23 mouse cellular contexts compared by ENCODE assay signal in genomic region chr7:16942861-16943260, GRCm38 (mm10). TPM values are rescaled to one million over a fixed set of nuclear protein-coding genes. Genes with fewer than 3 reads are reported as not detected.
DNase-seq lines count a peak whose midpoint lies in the region; ATAC-seq and TF ChIP-seq lines count a peak whose summit lies in the region.
"Had no signal": no experiment of that assay in that cellular context is flagged by ENCODE, and none has a peak within 500 bp of the region (broad histone marks: within the 10 kb centered on the region; RNA-seq: fewer than 3 reads in every experiment).

No protein-coding gene starts in this region.

- no peaks in the 10 kb centered on the region for H3K79me2 ChIP-seq in CH12.LX (replicated peaks; ENCODE audit: control insufficient read depth, extremely low read depth, insufficient read depth, poor library complexity, severe bottlenecking)

- H3K4me3 ChIP-seq in forebrain, embryonic 11.5 days (ENCODE audit: low read depth, low read length), result no peak overlapping the region
- no peak overlapping the region for H3K4me3 ChIP-seq in forebrain, embryonic 10.5 days
- no peak overlapping the region for H3K4me3 ChIP-seq in CH12.LX (replicated peaks in 1 of 3; ENCODE audit: low read depth in 2 of 3, low read length in 2 of 3, poor library complexity in 1 of 3)
- no peak overlapping the region for H3K4me3 ChIP-seq in forebrain, embryonic 16.5 days (replicated peaks; ENCODE audit: low read length)
- no peak overlapping the region for H3K4me3 ChIP-seq in midbrain, embryonic 15.5 days
- H3K4me3 ChIP-seq: erythroblast, embryonic 14.5 days; heart, embryonic 12.5 days had no signal

- no peak for ATAC-seq in forebrain, embryonic 11.5 days (replicated peaks; ENCODE audit: low FRiP score)
- no peak for ATAC-seq in forebrain, embryonic 16.5 days
- no peak for ATAC-seq in midbrain, embryonic 15.5 days (replicated peaks)
- ATAC-seq: CD4-positive, CD25-positive, alpha-beta regulatory T cell, adult 4 months had no signal

- in situ Hi-C loops in CH12.LX (cut with MboI; ENCODE audit: low pct_ligation_motif_present, low pct_unique_long_range_greater_than_20kb, low sequenced_read_pairs), result no loop called here

- TF ChIP-seq RAD21 in CH12.LX (IDR thresholded peaks at IDR 0.05; ENCODE audit: low read depth, low read length), result no peak

- no peak for TF ChIP-seq CTCF in CH12.LX (conservative IDR thresholded peaks at IDR 0.05 in 1 of 2, IDR thresholded peaks at IDR 0.05 in 1 of 2; ENCODE audit: low read depth in 2 of 2, low read length in 2 of 2)

- no peak for DNase-seq in forebrain, embryonic 11.5 days (ENCODE audit: low spot score)
- DNase-seq in forebrain, embryonic 10.5 days (ENCODE audit: extremely low spot score, low spot score), result no peak
- DNase-seq in CH12.LX (ENCODE audit: extremely low read depth), result no peak
- DNase-seq in spleen, postnatal 4 days (ENCODE audit: low spot score in 2 of 2), result no peak
- no peak for DNase-seq in urinary bladder, postnatal 14 days (ENCODE audit: low spot score)
- no peak for DNase-seq in cerebellum, postnatal 36 days
- DNase-seq: adrenal gland, adult 8-10 months; cerebellum, adult 2 months; kidney, adult 11 months; left cerebral cortex, postnatal 4 days; lung, adult 2 months; lung, postnatal 4 days; thymus, adult 2 months had no signal

- H3K36me3 ChIP-seq in forebrain, embryonic 11.5 days (ENCODE audit: control insufficient read depth, insufficient read depth, low read length), result no peaks in the 10 kb centered on the region
- no peaks in the 10 kb centered on the region for H3K36me3 ChIP-seq in forebrain, embryonic 10.5 days (replicated peaks)
- no peaks in the 10 kb centered on the region for H3K36me3 ChIP-seq in CH12.LX (replicated peaks in 1 of 2; ENCODE audit: control insufficient read depth in 1 of 2, insufficient read depth in 1 of 2, low read length in 1 of 2)
- no peaks in the 10 kb centered on the region for H3K36me3 ChIP-seq in forebrain, embryonic 16.5 days (ENCODE audit: control insufficient read depth, insufficient read depth)
- no peaks in the 10 kb centered on the region for H3K36me3 ChIP-seq in midbrain, embryonic 15.5 days (replicated peaks)
- H3K36me3 ChIP-seq: heart, embryonic 12.5 days had no signal

- H3K9me3 ChIP-seq in forebrain, embryonic 11.5 days (ENCODE audit: control insufficient read depth, low read length), result no peaks in the 10 kb centered on the region
- H3K9me3 ChIP-seq in forebrain, embryonic 10.5 days, result 0 out of 2 replicates have a peak, but pooled peaks cover 3% of the 10 kb centered on the region
- peaks cover 14% of the 10 kb centered on the region for H3K9me3 ChIP-seq in CH12.LX (replicated peaks; ENCODE audit: low read length)
- no peaks in the 10 kb centered on the region for H3K9me3 ChIP-seq in forebrain, embryonic 16.5 days (ENCODE audit: control insufficient read depth, low read length)
- H3K9me3 ChIP-seq in midbrain, embryonic 15.5 days, result no peaks in the 10 kb centered on the region
- H3K9me3 ChIP-seq: heart, embryonic 12.5 days had no signal

- no peak for TF ChIP-seq EP300 in CH12.LX (IDR thresholded peaks at IDR 0.05; ENCODE audit: low read length)

- TF ChIP-seq POLR2A in CH12.LX (IDR thresholded peaks at IDR 0.05; ENCODE audit: low read depth, low read length), result no peak

- H3K9ac ChIP-seq in forebrain, embryonic 11.5 days (ENCODE audit: low read length), result no peak overlapping the region
- no peak overlapping the region for H3K9ac ChIP-seq in CH12.LX (ENCODE audit: insufficient read depth, low read depth)
- H3K9ac ChIP-seq in forebrain, embryonic 16.5 days (replicated peaks; ENCODE audit: low read depth, low read length), result no peak overlapping the region
- H3K9ac ChIP-seq in midbrain, embryonic 15.5 days, result no peak overlapping the region
- H3K9ac ChIP-seq: heart, embryonic 12.5 days had no signal

- peaks cover 19% of the 10 kb centered on the region for H3K4me1 ChIP-seq in forebrain, embryonic 11.5 days (replicated peaks; ENCODE audit: control insufficient read depth, insufficient read depth, low read length)
- peaks cover 61% of the 10 kb centered on the region for H3K4me1 ChIP-seq in forebrain, embryonic 10.5 days
- H3K4me1 ChIP-seq in CH12.LX (ENCODE audit: control insufficient read depth in 1 of 2, insufficient read depth in 2 of 2), result no peaks in the 10 kb centered on the region
- peaks cover 70% of the 10 kb centered on the region for H3K4me1 ChIP-seq in forebrain, embryonic 16.5 days (replicated peaks; ENCODE audit: control insufficient read depth, insufficient read depth, low read length)
- H3K4me1 ChIP-seq in midbrain, embryonic 15.5 days, result peaks cover 77% of the 10 kb centered on the region

- WGBS in forebrain, embryonic 11.5 days, result 60% methylated on average over 4 of the region's 4 CpGs
- WGBS in forebrain, embryonic 10.5 days, result 66% methylated on average over 4 of the region's 4 CpGs
- 38% methylated on average over 4 of the region's 4 CpGs for WGBS in forebrain, embryonic 16.5 days
- WGBS in midbrain, embryonic 15.5 days, result 27% methylated on average over 4 of the region's 4 CpGs

- peak overlapping the region; percentile 20; the same call in 1 of the 2 replicates for H3K27ac ChIP-seq in forebrain, embryonic 11.5 days (ENCODE audit: low read depth, low read length)
- H3K27ac ChIP-seq in forebrain, embryonic 10.5 days, result no peak overlapping the region
- H3K27ac ChIP-seq in CH12.LX (ENCODE audit: insufficient read depth, low read depth), result no peak overlapping the region
- peak overlapping the region; percentile 90 for H3K27ac ChIP-seq in forebrain, embryonic 16.5 days (ENCODE audit: low read length)
- H3K27ac ChIP-seq in midbrain, embryonic 15.5 days, result peak overlapping the region; percentile 96
- H3K27ac ChIP-seq: kidney, postnatal 0 days had no signal

- peaks cover 29% of the 10 kb centered on the region for H3K27me3 ChIP-seq in forebrain, embryonic 11.5 days (ENCODE audit: control insufficient read depth, insufficient read depth, low read length)
- peaks cover 43% of the 10 kb centered on the region for H3K27me3 ChIP-seq in forebrain, embryonic 10.5 days (ENCODE audit: poor library complexity, severe bottlenecking)
- peaks cover 36% of the 10 kb centered on the region for H3K27me3 ChIP-seq in CH12.LX (replicated peaks)
- H3K27me3 ChIP-seq in forebrain, embryonic 16.5 days (replicated peaks; ENCODE audit: control insufficient read depth, insufficient read depth, low read length), result peaks cover 8% of the 10 kb centered on the region; the same call in 1 of the 2 replicates
- no peaks in the 10 kb centered on the region for H3K27me3 ChIP-seq in midbrain, embryonic 15.5 days (replicated peaks)

- H3K4me2 ChIP-seq in forebrain, embryonic 11.5 days (ENCODE audit: low read depth, low read length, severe bottlenecking), result no peak overlapping the region
- no peak overlapping the region for H3K4me2 ChIP-seq in CH12.LX (ENCODE audit: insufficient read depth, low read depth, poor library complexity, severe bottlenecking)
- H3K4me2 ChIP-seq in forebrain, embryonic 16.5 days (ENCODE audit: low read length), result no peak overlapping the region
- no peak overlapping the region for H3K4me2 ChIP-seq in midbrain, embryonic 15.5 days
- H3K4me2 ChIP-seq: heart, embryonic 12.5 days had no signal

- dilution Hi-C loops in CH12.LX (cut with MboI; ENCODE audit: extremely low pct_ligation_motif_present, extremely low pct_unique_long_range_greater_than_20kb, low sequenced_read_pairs), result no loop called here

RNA-seq across cellular contexts. Expression of gene Pnmal2, which starts 1.6 kb away (rescaled TPM):
- 12.3 and 13.0 TPM in 2 replicates for polyA plus RNA-seq in forebrain, embryonic 11.5 days (2014; fragmentation: Nextera tagmentation; extraction: Ambion mirVana)
- polyA plus RNA-seq in forebrain, embryonic 10.5 days (2016; fragmentation: Nextera tagmentation; extraction: Ambion mirVana), result 4.3 and 6.8 TPM in 2 replicates
- total RNA-seq in CH12.LX (2012; rRNA removed), result 0.21 and 0.38 TPM in 2 replicates
- not detected in 2 replicates for total RNA-seq in CH12.LX (2014; rRNA removed)
- polyA plus RNA-seq in CH12.LX (2012; ENCODE audit: insufficient read length, low read depth), result 0.09 TPM in 1 of 2 replicates, not detected in the other
- polyA plus RNA-seq in forebrain, embryonic 16.5 days (2015; fragmentation: Nextera tagmentation; extraction: Ambion mirVana), result 85.3 and 118 TPM in 2 replicates
- polyA plus RNA-seq in midbrain, embryonic 15.5 days (2015; fragmentation: Nextera tagmentation; extraction: Ambion mirVana), result 198 and 205 TPM in 2 replicates
- total RNA-seq: common myeloid progenitor, adult 5-6 weeks had no signal
- polyA plus RNA-seq: CD4-positive, CD25-positive, alpha-beta regulatory T cell, adult 4 months; erythroblast, embryonic 14.5 days had no signal

RNA-seq across cellular contexts. Expression of gene Pnmal1, which starts 16.6 kb away (rescaled TPM):
- polyA plus RNA-seq in forebrain, embryonic 11.5 days (2014; fragmentation: Nextera tagmentation; extraction: Ambion mirVana), result 20.4 and 22.7 TPM in 2 replicates
- 7.3 and 9.3 TPM in 2 replicates for polyA plus RNA-seq in forebrain, embryonic 10.5 days (2016; fragmentation: Nextera tagmentation; extraction: Ambion mirVana)
- total RNA-seq in CH12.LX (2012; rRNA removed), result 0.13 TPM in 2 replicates
- not detected in 2 replicates for total RNA-seq in CH12.LX (2014; rRNA removed)
- polyA plus RNA-seq in CH12.LX (2012; ENCODE audit: insufficient read length, low read depth), result 0.07 and 0.08 TPM in 2 replicates
- 50.1 and 60.9 TPM in 2 replicates for polyA plus RNA-seq in forebrain, embryonic 16.5 days (2015; fragmentation: Nextera tagmentation; extraction: Ambion mirVana)
- polyA plus RNA-seq in midbrain, embryonic 15.5 days (2015; fragmentation: Nextera tagmentation; extraction: Ambion mirVana), result 74.5 and 76.1 TPM in 2 replicates
- total RNA-seq: heart, postnatal 25 days; liver, adult 2 months had no signal
- polyA plus RNA-seq: CD4-positive, CD25-positive, alpha-beta regulatory T cell, adult 4 months; erythroblast, embryonic 14.5 days; gonadal fat pad, adult 2 months; liver, adult 2 months; lung, adult 2 months; thymus, adult 2 months had no signal

RNA-seq across cellular contexts. Expression of gene Calm3, which starts 18.9 kb away (rescaled TPM):
- polyA plus RNA-seq in forebrain, embryonic 11.5 days (2014; fragmentation: Nextera tagmentation; extraction: Ambion mirVana), result 276 and 285 TPM in 2 replicates
- 156 and 163 TPM in 2 replicates for polyA plus RNA-seq in forebrain, embryonic 10.5 days (2016; fragmentation: Nextera tagmentation; extraction: Ambion mirVana)
- total RNA-seq in CH12.LX (2012; rRNA removed) (312 and 326 TPM in 2 replicates), CH12.LX (2014; rRNA removed) (277 and 294 TPM in 2 replicates)
- polyA plus RNA-seq in CH12.LX (2012; ENCODE audit: insufficient read length, low read depth), result 623 and 775 TPM in 2 replicates
- polyA plus RNA-seq in forebrain, embryonic 16.5 days (2015; fragmentation: Nextera tagmentation; extraction: Ambion mirVana), result 308 and 333 TPM in 2 replicates
- 351 and 370 TPM in 2 replicates for polyA plus RNA-seq in midbrain, embryonic 15.5 days (2015; fragmentation: Nextera tagmentation; extraction: Ambion mirVana)

RNA-seq across cellular contexts. Expression of gene Ptgir, which starts 36.6 kb away (rescaled TPM):
- 0.11 and 0.39 TPM in 2 replicates for polyA plus RNA-seq in forebrain, embryonic 11.5 days (2014; fragmentation: Nextera tagmentation; extraction: Ambion mirVana)
- 0.10 TPM in 2 replicates for polyA plus RNA-seq in forebrain, embryonic 10.5 days (2016; fragmentation: Nextera tagmentation; extraction: Ambion mirVana)
- total RNA-seq in CH12.LX (2012; rRNA removed) (7.0 and 7.5 TPM in 2 replicates), CH12.LX (2014; rRNA removed) (2.7 and 3.8 TPM in 2 replicates)
- polyA plus RNA-seq in CH12.LX (2012; ENCODE audit: insufficient read length, low read depth), result 31.1 and 33.3 TPM in 2 replicates
- polyA plus RNA-seq in forebrain, embryonic 16.5 days (2015; fragmentation: Nextera tagmentation; extraction: Ambion mirVana), result 0.15 TPM in 2 replicates
- 0.42 and 0.43 TPM in 2 replicates for polyA plus RNA-seq in midbrain, embryonic 15.5 days (2015; fragmentation: Nextera tagmentation; extraction: Ambion mirVana)
- total RNA-seq: left cerebral cortex, postnatal 4 days had no signal

RNA-seq across cellular contexts. Expression of gene Gm42372, which starts 40.0 kb away (rescaled TPM):
- polyA plus RNA-seq in forebrain, embryonic 11.5 days (2014; fragmentation: Nextera tagmentation; extraction: Ambion mirVana), result 1.4 and 1.8 TPM in 2 replicates
- polyA plus RNA-seq in forebrain, embryonic 10.5 days (2016; fragmentation: Nextera tagmentation; extraction: Ambion mirVana), result 1.2 and 1.4 TPM in 2 replicates
- total RNA-seq in CH12.LX (2012; rRNA removed) (0.25 and 0.47 TPM in 2 replicates), CH12.LX (2014; rRNA removed) (0.15 and 0.16 TPM in 2 replicates)
- 0.61 and 0.90 TPM in 2 replicates for polyA plus RNA-seq in CH12.LX (2012; ENCODE audit: insufficient read length, low read depth)
- polyA plus RNA-seq in forebrain, embryonic 16.5 days (2015; fragmentation: Nextera tagmentation; extraction: Ambion mirVana), result 3.7 and 4.1 TPM in 2 replicates
- 6.8 and 7.1 TPM in 2 replicates for polyA plus RNA-seq in midbrain, embryonic 15.5 days (2015; fragmentation: Nextera tagmentation; extraction: Ambion mirVana)
- total RNA-seq: heart, postnatal 25 days; liver, adult 2 months had no signal
- polyA plus RNA-seq: erythroblast, embryonic 14.5 days; gonadal fat pad, adult 2 months; liver, adult 2 months had no signal

Comparison
In these comparisons a context has a peak if more than half of its experiments do, and no peak if none do; other contexts are left out.
1. H3K27ac ChIP-seq: peak in forebrain, embryonic 11.5 days (single experiment), forebrain, embryonic 16.5 days (single experiment) and midbrain, embryonic 15.5 days (single experiment); none in forebrain, embryonic 10.5 days (single experiment) and CH12.LX (single experiment).